Mouse (Mus musculus): Measurements from ENCODE around the gene Pxdc1.

The Pxdc1 gene

DNA sequence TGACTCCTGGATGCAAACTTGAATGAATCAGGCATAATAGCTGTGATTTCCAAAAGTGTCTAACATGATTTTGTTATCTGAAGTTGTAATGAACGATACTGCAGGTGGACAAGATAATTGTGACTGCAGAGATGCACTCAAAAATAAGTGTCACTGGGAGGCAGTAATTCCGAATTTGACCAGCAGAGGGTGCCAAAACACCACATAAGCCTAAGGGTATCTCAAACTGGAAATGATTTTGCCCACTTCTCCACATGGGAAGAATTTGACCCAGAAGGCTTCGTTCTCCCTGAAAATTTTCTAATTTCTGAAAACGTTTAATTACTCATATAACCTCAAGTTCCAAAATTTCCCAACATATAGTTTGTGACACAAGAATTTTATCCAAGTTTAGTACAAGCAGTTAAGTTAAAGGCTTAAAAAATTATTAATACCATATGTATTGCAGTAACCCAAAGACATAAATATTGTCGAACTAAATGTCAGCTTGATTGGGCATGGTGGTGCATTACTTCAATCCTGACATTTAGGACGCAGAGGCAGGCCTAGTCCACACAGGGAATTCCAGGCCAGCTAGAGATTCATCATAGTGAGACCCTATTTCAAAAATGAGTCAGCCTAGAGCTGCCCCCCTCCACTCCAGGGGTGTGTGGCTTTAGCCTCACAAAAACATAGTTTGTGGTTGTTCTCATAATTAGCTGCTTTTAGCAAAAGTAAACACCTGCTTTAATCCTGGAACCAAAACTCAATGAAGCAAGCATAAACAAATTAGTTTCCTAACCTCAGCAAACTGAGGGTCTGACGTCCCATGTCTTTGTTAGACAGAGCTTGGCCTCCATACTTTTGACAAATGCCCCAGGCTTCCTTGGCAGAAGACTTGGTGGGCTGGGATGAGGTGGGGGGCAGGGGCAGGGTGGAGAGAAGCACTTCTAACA lies 10.1 kb downstream of the Pxdc1 start:
- H3K27me3 ChIP-seq (ENCODE audit: control insufficient read depth, insufficient read depth, low read length, poor library complexity, severe bottlenecking): no peaks in the 10 kb centered on the region
- DNase-seq (ENCODE audit: low read depth, low spot score): peak; percentile 87
- H3K36me3 ChIP-seq (ENCODE audit: control insufficient read depth, insufficient read depth, low read length, poor library complexity, severe bottlenecking): peaks cover 12% of the 10 kb centered on the region

DNA sequence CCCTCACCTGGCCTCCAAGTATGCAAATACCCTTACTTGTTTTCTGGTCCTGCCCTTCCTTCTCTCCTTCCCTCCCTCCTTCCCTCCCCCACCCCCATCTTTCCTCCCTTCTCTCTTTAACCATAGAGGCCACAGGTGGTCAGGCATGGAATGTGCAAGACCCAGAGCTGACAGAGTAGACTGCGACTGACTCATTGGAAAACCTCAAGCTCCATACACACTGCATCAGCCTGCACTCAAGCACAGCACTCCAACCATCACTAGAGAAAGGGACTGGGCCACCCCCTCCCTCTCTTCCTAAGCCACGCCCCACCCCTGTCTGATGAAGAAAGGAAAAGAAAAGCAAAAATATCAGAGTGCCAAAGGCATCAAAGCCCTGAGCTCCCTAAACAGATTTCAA lies 12.2 kb downstream of the Pxdc1 start:
- Histone ChIP-seq H3K27me3 (ENCODE audit: control insufficient read depth, insufficient read depth, low read length, poor library complexity, severe bottlenecking) (no peaks in the 10 kb centered on the region), H3K36me3 (ENCODE audit: control insufficient read depth, insufficient read depth, low read length, poor library complexity, severe bottlenecking) (peaks cover 18% of the 10 kb centered on the region)
- DNase-seq (ENCODE audit: low read depth, low spot score): no peak

DNA sequence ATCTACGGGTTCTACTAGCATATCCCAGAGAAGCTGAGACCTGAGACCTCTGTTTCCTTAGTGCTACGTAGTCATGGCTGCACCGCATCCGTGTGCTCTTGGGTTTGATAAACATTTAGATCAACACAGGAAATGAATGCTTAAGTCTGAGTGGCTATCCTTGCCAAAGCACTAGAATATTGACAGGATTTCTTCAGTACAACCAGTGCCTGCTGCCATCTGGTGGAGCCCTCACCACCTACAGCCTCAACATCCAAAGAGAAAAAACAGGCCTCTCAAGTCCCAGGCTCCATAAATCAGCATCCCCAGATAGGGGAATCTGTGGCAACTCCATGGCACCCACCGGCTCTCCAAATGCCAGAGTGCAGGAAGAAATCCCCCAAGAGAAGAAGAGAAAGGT lies 17.3 kb downstream of the Pxdc1 start:
- DNase-seq (ENCODE audit: low read depth, low spot score): peak; percentile 43
- Histone ChIP-seq H3K27me3 (ENCODE audit: control insufficient read depth, insufficient read depth, low read length, poor library complexity, severe bottlenecking) (no peaks in the 10 kb centered on the region), H3K36me3 (ENCODE audit: control insufficient read depth, insufficient read depth, low read length, poor library complexity, severe bottlenecking) (peaks cover 20% of the 10 kb centered on the region)

DNA sequence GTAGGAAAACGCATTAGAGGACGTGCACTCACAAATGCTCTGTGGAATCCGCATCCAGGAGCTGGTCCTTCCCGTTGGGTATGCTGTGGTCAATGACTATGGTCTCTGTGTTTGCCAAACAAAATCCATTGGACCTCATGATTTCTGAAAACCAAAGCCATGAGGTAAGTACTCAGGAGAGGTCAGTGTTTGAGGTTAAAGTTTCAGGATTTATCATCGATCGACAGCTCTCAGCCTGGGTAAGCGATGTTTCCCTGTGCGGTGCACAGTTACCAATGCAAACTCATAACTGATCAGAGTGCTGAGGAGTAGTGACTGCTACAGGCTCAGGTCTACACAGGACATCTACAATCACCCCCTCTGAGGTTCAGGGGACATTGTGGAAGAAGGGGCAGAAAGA lies 23.0 kb downstream of the Pxdc1 start:
- no peak for DNase-seq (ENCODE audit: low read depth, low spot score)
- peaks cover 10% of the 10 kb centered on the region for H3K36me3 ChIP-seq (ENCODE audit: control insufficient read depth, insufficient read depth, low read length, poor library complexity, severe bottlenecking)
- no peaks in the 10 kb centered on the region for H3K27me3 ChIP-seq (ENCODE audit: control insufficient read depth, insufficient read depth, low read length, poor library complexity, severe bottlenecking)

DNA sequence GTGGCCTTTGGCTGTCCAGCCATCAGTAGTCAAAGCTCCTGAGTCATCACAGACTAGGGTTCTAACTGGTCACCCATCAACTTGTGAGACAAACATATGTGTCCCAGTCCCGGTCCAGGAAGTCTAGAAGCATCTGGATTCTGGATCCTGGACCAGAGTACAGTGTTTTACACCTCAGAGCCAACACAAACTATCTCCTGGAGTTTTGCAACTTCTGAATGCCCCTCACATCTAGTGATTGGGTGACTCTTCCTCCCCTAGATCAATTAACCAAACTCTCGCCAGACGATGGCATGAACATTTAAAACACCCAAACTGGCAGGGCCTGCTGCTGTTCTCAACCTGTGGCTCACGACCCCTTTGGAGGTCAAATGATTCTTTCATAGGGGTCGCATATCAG lies 23.5 kb downstream of the Pxdc1 start:
- Histone ChIP-seq H3K27me3 (ENCODE audit: control insufficient read depth, insufficient read depth, low read length, poor library complexity, severe bottlenecking) (no peaks in the 10 kb centered on the region), H3K36me3 (ENCODE audit: control insufficient read depth, insufficient read depth, low read length, poor library complexity, severe bottlenecking) (peaks cover 10% of the 10 kb centered on the region)
- DNase-seq (ENCODE audit: low read depth, low spot score): no peak

DNA sequence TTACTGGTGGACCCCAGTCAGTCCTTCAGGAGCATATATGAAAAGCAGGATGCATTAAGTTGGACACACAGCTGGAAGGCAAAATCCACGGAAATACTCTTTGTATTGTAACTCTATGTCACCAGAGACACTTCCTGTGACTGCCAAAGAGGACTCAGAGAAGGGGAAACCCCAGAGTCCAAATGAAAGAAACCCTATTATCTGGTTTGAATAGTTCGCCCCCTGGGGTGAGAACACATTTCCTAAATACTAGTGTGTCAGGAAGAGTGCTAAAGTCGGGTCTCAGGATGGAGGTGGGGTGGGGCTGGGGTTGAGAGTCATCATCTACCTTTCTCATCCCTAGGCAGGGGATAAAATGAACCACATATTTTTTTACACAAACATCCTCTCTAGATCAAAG lies 25.8 kb downstream of the Pxdc1 start:
- Histone ChIP-seq H3K36me3 (ENCODE audit: control insufficient read depth, insufficient read depth, low read length, poor library complexity, severe bottlenecking) (peaks cover 6% of the 10 kb centered on the region), H3K27me3 (ENCODE audit: control insufficient read depth, insufficient read depth, low read length, poor library complexity, severe bottlenecking) (no peaks in the 10 kb centered on the region)
- DNase-seq (ENCODE audit: low read depth, low spot score): peak; percentile 29

DNA sequence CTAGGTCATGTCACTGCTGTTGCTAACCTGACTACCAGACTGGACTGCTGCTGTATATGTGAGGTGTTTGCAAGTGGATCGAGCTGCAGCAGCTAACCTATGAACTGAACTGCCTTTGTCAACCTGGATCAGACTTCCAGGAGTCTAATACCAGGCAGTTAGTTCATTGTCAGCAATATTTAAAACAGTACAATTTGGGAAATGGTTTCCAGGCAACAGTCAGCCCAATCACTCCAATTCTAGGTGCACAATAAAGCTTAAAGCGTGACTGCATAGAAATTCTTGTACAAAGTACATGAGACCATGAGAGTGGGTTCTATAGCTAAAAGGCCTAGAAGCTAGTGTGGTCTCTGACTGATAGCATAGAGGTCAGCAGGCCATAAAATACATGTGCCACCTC lies 28.9 kb downstream of the Pxdc1 start:
- Histone ChIP-seq H3K36me3 (ENCODE audit: control insufficient read depth, insufficient read depth, low read length, poor library complexity, severe bottlenecking) (peaks cover 6% of the 10 kb centered on the region), H3K27me3 (ENCODE audit: control insufficient read depth, insufficient read depth, low read length, poor library complexity, severe bottlenecking) (no peaks in the 10 kb centered on the region)
- DNase-seq (ENCODE audit: low read depth, low spot score): no peak

DNA sequence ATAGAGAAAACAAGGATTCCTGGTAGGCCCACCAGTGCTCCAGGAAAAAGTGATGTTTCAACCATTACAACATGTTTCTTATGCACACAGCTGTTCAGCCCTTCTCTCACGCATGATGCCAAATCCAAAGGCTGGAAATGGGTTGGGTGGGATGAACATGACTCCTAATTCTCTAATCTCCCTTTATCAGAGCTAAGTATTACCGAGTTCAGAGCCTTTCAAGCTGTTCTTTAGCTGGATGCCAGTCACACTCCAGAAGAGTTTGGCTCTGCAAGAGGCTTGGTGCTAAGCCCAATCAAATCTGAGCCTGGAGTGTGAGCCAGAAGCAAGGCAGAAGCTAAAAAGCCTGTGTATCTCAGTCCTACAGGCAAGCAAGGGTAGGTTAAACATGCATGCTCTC lies 40.9 kb downstream of the Pxdc1 start:
- no peak for DNase-seq (ENCODE audit: low read depth, low spot score)

DNA sequence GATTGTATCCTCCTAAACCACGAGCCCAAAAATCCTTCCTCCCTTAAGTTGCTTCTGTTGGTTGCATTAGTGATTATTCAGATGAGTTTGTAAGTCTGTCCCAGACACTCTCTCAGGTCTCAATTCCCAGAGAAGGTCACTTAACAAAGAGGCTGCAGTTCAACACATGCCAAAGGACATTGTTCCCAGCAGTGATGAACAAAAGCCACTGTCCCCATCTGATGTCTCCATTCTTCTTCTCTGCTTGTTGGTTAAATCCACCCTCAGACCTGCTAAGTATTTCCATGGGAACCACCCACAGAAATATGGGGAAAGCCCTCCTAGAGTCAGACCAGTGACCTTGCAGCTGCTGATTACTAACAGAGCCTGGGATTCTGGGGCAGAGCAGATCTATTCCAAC lies 43.6 kb downstream of the Pxdc1 start:
- H3K27me3 ChIP-seq (ENCODE audit: control insufficient read depth, insufficient read depth, low read length, poor library complexity, severe bottlenecking): no peaks in the 10 kb centered on the region
- H3K36me3 ChIP-seq (ENCODE audit: control insufficient read depth, insufficient read depth, low read length, poor library complexity, severe bottlenecking): 0 out of 2 replicates have a peak, but pooled peaks cover 6% of the 10 kb centered on the region
- DNase-seq (ENCODE audit: low read depth, low spot score): no peak

More for the DNA sequence above, 40.9 kb downstream of the Pxdc1 start:
- H3K27me3 ChIP-seq (ENCODE audit: control insufficient read depth, insufficient read depth, low read length, poor library complexity, severe bottlenecking): no peaks in the 10 kb centered on the region
- H3K36me3 ChIP-seq (ENCODE audit: control insufficient read depth, insufficient read depth, low read length, poor library complexity, severe bottlenecking): 0 out of 2 replicates have a peak, but pooled peaks cover 4% of the 10 kb centered on the region

DNA sequence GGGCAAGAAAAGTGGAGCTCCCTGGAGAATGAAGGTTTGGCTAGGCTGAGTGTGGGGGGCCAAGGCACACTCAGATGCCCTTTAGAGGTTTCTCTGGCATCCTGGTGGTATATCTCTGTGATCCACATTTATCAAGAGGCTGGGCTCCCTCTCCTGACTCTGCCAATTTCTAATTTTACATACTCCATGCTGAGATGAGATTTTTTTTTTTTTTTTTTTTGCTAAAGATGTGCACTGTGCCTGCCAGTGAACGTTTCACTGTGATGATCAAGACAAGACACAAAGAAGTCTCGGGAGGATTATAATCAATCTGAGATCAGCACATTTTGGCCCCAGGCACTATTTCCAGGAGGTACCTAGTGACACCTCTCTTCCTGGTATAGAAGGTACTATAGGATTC lies 46.2 kb downstream of the Pxdc1 start:
- Histone ChIP-seq H3K36me3 (ENCODE audit: control insufficient read depth, insufficient read depth, low read length, poor library complexity, severe bottlenecking) (0 out of 2 replicates have a peak, but pooled peaks cover 6% of the 10 kb centered on the region), H3K27me3 (ENCODE audit: control insufficient read depth, insufficient read depth, low read length, poor library complexity, severe bottlenecking) (no peaks in the 10 kb centered on the region)
- no peak for DNase-seq (ENCODE audit: low read depth, low spot score)

DNA sequence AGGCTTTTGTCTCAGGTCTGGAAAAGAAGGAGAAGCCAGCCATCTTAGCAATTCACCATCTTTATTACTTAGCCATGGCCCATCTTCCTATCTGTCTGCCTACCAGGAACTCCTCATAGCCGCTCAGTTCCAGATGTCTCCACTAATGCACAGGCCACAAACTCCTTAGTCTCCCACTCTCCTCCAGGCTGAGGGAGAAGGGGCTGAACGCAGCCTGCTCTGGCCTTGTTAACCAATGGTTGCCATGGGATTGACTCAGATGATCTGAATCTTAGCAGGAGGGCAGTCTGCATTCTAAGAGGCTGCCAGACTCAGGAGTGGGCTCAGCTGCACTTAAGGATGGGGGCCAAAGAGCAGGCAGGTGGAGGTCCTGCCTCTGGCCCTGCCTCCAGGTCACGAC lies 47.4 kb downstream of the Pxdc1 start:
- DNase-seq (ENCODE audit: low read depth, low spot score): no peak
- H3K27me3 ChIP-seq (ENCODE audit: control insufficient read depth, insufficient read depth, low read length, poor library complexity, severe bottlenecking): no peaks in the 10 kb centered on the region
- H3K36me3 ChIP-seq (ENCODE audit: control insufficient read depth, insufficient read depth, low read length, poor library complexity, severe bottlenecking): 0 out of 2 replicates have a peak, but pooled peaks cover 6% of the 10 kb centered on the region

DNA sequence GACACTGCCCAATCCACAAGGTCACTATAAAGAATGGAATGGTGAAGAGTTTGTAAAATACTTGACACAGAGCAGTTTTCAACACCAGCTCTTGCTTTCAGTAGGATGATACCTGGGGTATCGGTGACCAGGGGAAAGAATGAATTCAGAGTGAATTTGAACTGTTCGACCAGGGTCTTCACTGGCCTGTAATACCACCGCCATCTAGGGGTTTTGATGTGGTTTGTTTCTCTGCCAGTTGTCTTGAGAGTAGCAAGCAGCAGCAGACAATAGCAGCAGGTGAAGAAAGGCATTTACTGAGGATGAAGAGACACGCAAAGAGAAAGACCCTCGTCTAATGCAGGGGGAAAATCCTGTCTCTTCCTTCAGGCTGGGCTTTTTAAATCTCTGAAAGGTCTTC lies 48.1 kb downstream of the Pxdc1 start:
- 0 out of 2 replicates have a peak, but pooled peaks cover 6% of the 10 kb centered on the region for H3K36me3 ChIP-seq (ENCODE audit: control insufficient read depth, insufficient read depth, low read length, poor library complexity, severe bottlenecking)
- H3K27me3 ChIP-seq (ENCODE audit: control insufficient read depth, insufficient read depth, low read length, poor library complexity, severe bottlenecking): no peaks in the 10 kb centered on the region
- no peak for DNase-seq (ENCODE audit: low read depth, low spot score)

DNA sequence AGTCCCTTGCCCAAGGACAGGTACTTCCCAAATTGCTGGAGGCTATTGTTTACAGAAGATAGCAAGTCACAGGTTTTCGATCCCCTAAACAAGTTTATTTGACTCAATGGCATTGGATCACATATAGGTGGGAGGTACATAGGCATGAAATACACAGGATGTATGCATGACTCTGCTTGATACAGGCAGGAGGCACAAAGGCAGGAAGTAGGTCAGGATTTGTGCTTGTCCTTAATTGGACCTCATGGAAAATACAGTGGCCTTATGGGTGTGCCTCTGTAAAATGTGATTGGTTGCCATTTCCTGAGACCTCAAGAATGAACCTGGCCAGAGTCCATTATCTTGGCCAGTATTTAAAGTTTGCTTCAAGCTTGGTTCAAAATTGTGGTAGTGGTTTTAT lies 48.9 kb downstream of the Pxdc1 start:
- DNase-seq (ENCODE audit: low read depth, low spot score): no peak
- no peaks in the 10 kb centered on the region for H3K27me3 ChIP-seq (ENCODE audit: control insufficient read depth, insufficient read depth, low read length, poor library complexity, severe bottlenecking)
- H3K36me3 ChIP-seq (ENCODE audit: control insufficient read depth, insufficient read depth, low read length, poor library complexity, severe bottlenecking): 0 out of 2 replicates have a peak, but pooled peaks cover 6% of the 10 kb centered on the region

DNA sequence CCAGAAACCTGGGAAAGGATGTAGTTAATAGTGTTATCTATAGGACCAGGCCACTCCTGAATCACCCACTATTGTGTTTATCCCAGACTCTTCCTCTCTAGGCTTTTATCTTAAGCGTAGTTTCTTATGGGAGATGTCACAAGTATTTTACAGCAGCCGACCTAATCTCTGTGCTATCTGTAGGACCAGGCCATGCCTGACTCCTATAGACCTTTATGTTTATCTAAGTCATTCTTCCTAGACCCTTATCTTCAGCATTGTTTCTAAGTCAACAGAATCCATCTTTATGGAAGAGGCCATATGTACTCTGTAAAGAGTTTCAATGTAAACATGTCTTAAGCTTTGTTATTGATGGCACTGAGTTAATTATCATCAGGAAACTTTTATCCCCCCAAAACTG lies 50.5 kb downstream of the Pxdc1 start:
- no peak for DNase-seq (ENCODE audit: low read depth, low spot score)
- Histone ChIP-seq H3K36me3 (ENCODE audit: control insufficient read depth, insufficient read depth, low read length, poor library complexity, severe bottlenecking) (0 out of 2 replicates have a peak, but pooled peaks cover 6% of the 10 kb centered on the region), H3K27me3 (ENCODE audit: control insufficient read depth, insufficient read depth, low read length, poor library complexity, severe bottlenecking) (no peaks in the 10 kb centered on the region)

DNA sequence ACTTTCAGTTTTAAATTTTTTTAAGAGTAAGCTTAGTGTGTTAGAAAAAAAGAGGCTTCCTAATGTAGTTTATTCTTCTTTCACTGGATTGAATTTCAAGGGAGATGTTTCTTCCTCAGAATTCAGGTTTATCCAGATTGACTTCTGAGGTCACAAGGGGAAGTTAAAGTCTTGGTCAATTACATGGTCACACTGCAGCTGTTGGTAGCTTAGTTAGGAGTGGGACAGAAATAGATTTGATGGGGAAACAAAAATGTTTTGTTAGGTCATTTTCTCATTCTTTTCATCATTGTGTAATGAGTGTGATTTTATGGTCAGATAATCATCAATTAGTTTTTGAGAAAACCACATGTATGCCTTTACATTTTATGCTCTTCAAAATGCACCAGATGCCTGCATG lies 56.5 kb downstream of the Pxdc1 start:
- Histone ChIP-seq H3K36me3 (ENCODE audit: control insufficient read depth, insufficient read depth, low read length, poor library complexity, severe bottlenecking) (no peaks in the 10 kb centered on the region), H3K27me3 (ENCODE audit: control insufficient read depth, insufficient read depth, low read length, poor library complexity, severe bottlenecking) (no peaks in the 10 kb centered on the region)
- no peak for DNase-seq (ENCODE audit: low read depth, low spot score)
